Mouse (Mus musculus): ENCODE results near the gene Rpa1. TPM values are rescaled to one million over a fixed set of nuclear protein-coding genes. Genes with fewer than 3 reads are reported as not detected.

The Rpa1 gene
- polyA plus RNA-seq, 1 experiment from 2014 or later, result 130 TPM

DNA sequence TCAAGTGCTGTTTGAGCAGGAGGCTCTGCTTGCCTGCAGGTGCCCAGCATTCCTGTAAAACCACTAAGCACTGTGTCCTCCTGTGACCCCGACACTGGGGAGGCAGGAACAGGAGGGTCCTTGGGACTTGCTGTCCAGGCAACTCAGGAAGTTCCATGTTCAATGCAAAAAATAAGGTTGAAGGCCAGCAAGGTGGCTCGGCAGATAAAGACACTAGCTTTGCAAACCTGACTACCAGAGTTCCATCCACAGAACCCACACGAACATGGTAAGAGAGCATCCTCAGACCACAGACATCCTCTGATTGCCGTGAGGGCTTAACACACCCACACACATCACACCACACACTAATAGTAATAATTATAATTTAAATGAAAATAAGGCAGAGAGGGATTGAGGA lies 78.9 kb downstream of the Rpa1 start:
- WGBS, result 85% methylated on average over 4 of the region's 4 CpGs
- no peak overlapping the region for H3K4me3 ChIP-seq
- 0 out of 2 replicates have a peak, but pooled peaks cover 4% of the 10 kb centered on the region for H3K27me3 ChIP-seq
- no peaks in the 10 kb centered on the region for H3K9me3 ChIP-seq
- no peak overlapping the region for H3K4me2 ChIP-seq (replicated peaks)
- H3K4me1 ChIP-seq, result peaks cover 32% of the 10 kb centered on the region
- no peak overlapping the region for H3K27ac ChIP-seq
- H3K9ac ChIP-seq, result no peak overlapping the region
- H3K36me3 ChIP-seq, result no peaks in the 10 kb centered on the region
- ATAC-seq (ENCODE audit: low FRiP score, low read depth), result no peak

DNA sequence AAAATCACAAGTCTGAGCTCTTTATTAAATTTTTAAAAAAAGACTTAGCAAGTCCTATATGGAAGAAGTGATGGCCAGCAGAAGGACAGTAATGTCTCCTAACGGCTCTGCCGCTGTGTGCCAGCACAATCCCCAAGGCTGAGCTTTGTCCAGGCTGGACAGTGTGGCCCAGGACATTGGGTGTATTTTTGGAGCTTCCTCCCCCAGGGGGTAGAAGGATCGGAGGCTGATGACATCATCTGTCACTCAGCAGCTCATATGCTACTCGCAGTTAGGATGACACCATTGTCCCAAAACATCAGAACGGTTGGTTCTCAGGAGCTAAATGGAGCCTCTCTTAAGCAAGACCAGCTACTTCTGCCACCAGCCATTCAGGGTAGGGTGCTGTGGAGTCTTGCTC lies 79.6 kb downstream of the Rpa1 start:
- H3K36me3 ChIP-seq, result no peaks in the 10 kb centered on the region
- peaks cover 35% of the 10 kb centered on the region for H3K4me1 ChIP-seq
- H3K9me3 ChIP-seq, result no peaks in the 10 kb centered on the region
- WGBS, result 82% methylated on average over 5 of the region's 5 CpGs
- 0 out of 2 replicates have a peak, but pooled peaks cover 4% of the 10 kb centered on the region for H3K27me3 ChIP-seq
- ATAC-seq (ENCODE audit: low FRiP score, low read depth), result no peak
- H3K27ac ChIP-seq, result no peak overlapping the region
- H3K9ac ChIP-seq, result no peak overlapping the region
- H3K4me2 ChIP-seq (replicated peaks), result no peak overlapping the region
- no peak overlapping the region for H3K4me3 ChIP-seq

DNA sequence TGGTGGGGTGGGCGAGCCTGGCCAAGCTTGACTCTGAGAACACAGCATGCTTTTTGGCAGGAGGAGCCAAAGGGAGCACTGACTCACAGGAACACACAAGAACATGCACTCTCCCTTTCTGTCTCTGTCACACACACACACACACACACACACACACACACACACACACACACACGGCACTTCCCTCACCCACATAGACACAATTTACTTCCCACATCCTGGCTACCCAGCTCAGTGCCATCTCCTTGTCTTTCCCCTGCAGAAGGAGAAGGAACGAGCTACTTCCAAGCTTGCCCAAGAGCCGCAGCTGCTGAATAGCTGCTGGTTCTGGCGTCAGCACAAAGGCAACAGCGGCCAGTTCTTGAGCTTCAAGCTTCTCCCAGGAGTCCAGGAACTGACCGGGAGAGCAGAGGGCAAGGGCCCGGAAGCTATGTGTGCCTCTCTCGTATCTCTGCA lies 80.3 kb downstream of the Rpa1 start:
- Histone ChIP-seq H3K9me3 (no peaks in the 10 kb centered on the region), H3K27me3 (0 out of 2 replicates have a peak, but pooled peaks cover 4% of the 10 kb centered on the region), H3K36me3 (no peaks in the 10 kb centered on the region), H3K4me1 (peaks cover 36% of the 10 kb centered on the region), H3K4me3 (no peak overlapping the region), H3K27ac (no peak overlapping the region), H3K4me2 (replicated peaks) (no peak overlapping the region), H3K9ac (no peak overlapping the region)
- WGBS, result 72% methylated on average over 9 of the region's 9 CpGs
- no peak for ATAC-seq (ENCODE audit: low FRiP score, low read depth)

DNA sequence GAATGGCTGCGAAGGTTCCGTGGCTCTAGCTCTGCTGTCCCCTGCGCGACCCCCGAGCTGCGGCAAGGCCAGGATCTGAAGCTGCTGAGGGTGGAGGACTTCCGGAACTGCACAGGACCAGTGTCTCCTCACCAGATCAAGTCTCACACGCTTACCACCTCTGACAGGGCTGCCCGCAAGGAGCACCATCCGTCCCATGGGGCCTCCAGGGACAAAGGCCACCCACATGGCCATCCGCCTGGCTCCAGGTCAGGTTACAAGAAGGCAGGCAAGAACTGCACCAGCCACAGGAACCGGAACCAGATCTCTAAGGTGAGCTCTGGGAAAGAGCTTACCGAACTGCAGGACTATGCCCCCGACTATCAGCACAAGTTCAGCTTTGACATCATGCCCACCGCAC lies 82.6 kb downstream of the Rpa1 start:
- Histone ChIP-seq H3K4me1 (peaks cover 42% of the 10 kb centered on the region), H3K36me3 (no peaks in the 10 kb centered on the region), H3K4me3 (no peak overlapping the region), H3K9ac (0 out of 2 replicates have a peak overlapping the region, but pooled peaks have one; percentile 14), H3K27ac (no peak overlapping the region), H3K27me3 (0 out of 2 replicates have a peak, but pooled peaks cover 4% of the 10 kb centered on the region), H3K4me2 (replicated peaks) (no peak overlapping the region), H3K9me3 (no peaks in the 10 kb centered on the region)
- WGBS, result 41% methylated on average over 15 of the region's 15 CpGs
- no peak for ATAC-seq (ENCODE audit: low FRiP score, low read depth)

DNA sequence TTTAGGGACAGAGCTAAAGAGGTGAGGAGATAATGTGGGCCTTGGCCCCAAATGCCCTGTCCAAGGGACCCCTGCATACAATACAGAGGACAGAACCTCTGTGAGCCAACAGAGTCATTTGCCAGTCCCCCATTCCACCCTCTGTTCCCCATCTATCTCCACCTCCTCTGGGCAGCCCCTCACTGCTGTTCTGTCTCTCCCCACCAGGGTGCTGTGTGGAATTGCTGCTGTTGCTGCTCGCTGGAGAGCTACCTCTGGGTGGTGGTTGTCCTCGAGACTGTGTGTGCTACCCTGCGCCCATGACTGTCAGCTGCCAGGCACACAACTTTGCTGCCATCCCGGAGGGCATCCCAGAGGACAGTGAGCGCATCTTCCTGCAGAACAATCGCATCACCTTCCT lies 83.6 kb downstream of the Rpa1 start:
- no peak for ATAC-seq (ENCODE audit: low FRiP score, low read depth)
- Histone ChIP-seq H3K36me3 (no peaks in the 10 kb centered on the region), H3K4me1 (peaks cover 42% of the 10 kb centered on the region), H3K4me3 (no peak overlapping the region), H3K27ac (no peak overlapping the region), H3K9ac (no peak overlapping the region), H3K27me3 (0 out of 2 replicates have a peak, but pooled peaks cover 4% of the 10 kb centered on the region), H3K9me3 (no peaks in the 10 kb centered on the region), H3K4me2 (replicated peaks) (no peak overlapping the region)
- WGBS, result 84% methylated on average over 6 of the region's 6 CpGs

DNA sequence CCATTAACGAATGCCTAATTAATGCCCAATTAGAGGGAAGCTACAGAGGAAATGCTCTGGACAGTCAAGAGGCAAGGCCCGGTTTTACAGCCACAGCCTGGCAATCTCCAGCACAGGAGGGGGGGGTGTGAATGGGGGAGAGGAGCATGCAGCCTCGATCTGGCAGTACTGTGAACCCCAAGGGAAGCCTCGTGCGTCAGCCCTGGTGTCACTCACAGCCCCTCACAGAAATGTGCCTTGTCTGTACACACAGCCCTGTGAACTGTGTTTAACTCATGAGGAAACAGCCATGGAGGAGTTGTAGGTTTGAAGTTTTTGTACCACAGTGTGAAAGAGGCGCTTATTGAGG lies 84.2 kb downstream of the Rpa1 start:
- 0 out of 2 replicates have a peak, but pooled peaks have one; percentile 13 for ATAC-seq (ENCODE audit: low FRiP score, low read depth)

DNA sequence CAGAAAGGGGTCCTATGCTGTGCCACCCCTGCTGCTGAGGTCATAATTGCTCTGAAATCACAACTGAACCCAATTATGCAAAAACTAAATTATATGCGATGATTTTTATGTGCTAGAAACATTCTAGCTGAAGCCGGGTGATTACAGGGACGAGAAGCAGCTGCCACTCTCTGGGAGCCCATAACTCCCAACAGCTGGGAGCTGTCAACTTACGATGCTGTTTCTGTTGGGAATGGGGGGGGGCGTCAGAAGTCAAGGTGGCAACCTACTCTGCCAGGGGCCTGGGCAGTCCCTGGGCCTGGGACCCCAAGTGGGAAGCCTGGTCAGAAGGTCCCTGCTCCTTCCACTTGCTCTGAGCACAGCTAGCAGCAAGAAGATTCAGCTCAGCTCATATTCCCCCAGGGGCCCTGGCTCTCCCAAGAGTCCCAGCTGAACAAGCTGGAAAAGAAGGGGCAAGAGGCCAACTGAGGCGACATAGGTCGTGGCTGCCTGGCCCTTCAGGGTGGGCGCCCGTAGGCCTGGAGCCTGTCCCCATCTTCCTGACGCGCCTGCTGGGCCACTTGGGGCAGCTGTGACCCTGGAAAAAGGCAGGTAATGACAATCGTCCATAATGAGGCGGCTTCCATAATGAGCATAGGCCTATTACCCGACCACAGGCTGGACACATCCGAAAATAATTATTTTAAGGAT lies 84.7 kb downstream of the Rpa1 start:
- H3K9me3 ChIP-seq, result no peaks in the 10 kb centered on the region
- no peak overlapping the region for H3K4me3 ChIP-seq
- no peak overlapping the region for H3K9ac ChIP-seq
- no peak overlapping the region for H3K27ac ChIP-seq
- no peak overlapping the region for H3K4me2 ChIP-seq (replicated peaks)
- peaks cover 42% of the 10 kb centered on the region for H3K4me1 ChIP-seq
- H3K27me3 ChIP-seq, result 0 out of 2 replicates have a peak, but pooled peaks cover 4% of the 10 kb centered on the region
- 21% methylated on average over 15 of the region's 15 CpGs for WGBS
- H3K36me3 ChIP-seq, result no peaks in the 10 kb centered on the region
- ATAC-seq (ENCODE audit: low FRiP score, low read depth), result no peak

More for the DNA sequence above, 84.2 kb downstream of the Rpa1 start:
- H3K4me2 ChIP-seq (replicated peaks), result no peak overlapping the region
- H3K4me3 ChIP-seq, result no peak overlapping the region
- no peak overlapping the region for H3K9ac ChIP-seq
- H3K36me3 ChIP-seq, result no peaks in the 10 kb centered on the region
- no peak overlapping the region for H3K27ac ChIP-seq
- H3K4me1 ChIP-seq, result peaks cover 42% of the 10 kb centered on the region
- H3K27me3 ChIP-seq, result 0 out of 2 replicates have a peak, but pooled peaks cover 4% of the 10 kb centered on the region
- no peaks in the 10 kb centered on the region for H3K9me3 ChIP-seq
- WGBS, result 29% methylated on average over 6 of the region's 6 CpGs

DNA sequence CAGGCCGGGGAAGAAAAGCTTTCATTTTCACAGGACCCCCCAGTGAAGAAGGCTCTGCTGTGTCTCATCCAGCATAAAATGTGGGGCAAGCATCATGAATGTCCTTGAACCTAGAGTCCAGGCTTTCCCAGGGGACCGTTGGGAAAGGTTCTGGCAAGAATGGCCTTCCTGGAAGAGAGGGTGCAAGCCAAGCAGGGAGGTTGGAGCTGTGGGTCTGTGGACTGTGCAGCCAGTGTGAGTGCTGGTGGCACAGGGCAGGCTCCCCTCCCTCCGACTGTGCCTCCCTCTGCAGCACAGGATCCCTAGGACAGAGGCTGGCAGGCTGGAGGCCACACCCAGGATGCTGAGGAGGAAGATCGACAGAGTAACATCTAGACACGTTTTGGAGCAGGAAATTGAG lies 85.3 kb downstream of the Rpa1 start:
- Histone ChIP-seq H3K4me3 (no peak overlapping the region), H3K9me3 (no peaks in the 10 kb centered on the region), H3K27ac (no peak overlapping the region), H3K9ac (no peak overlapping the region), H3K4me1 (peaks cover 38% of the 10 kb centered on the region), H3K4me2 (replicated peaks) (no peak overlapping the region), H3K27me3 (0 out of 2 replicates have a peak, but pooled peaks cover 4% of the 10 kb centered on the region), H3K36me3 (no peaks in the 10 kb centered on the region)
- ATAC-seq (ENCODE audit: low FRiP score, low read depth), result no peak
- WGBS, result 39% methylated on average over 5 of the region's 5 CpGs

DNA sequence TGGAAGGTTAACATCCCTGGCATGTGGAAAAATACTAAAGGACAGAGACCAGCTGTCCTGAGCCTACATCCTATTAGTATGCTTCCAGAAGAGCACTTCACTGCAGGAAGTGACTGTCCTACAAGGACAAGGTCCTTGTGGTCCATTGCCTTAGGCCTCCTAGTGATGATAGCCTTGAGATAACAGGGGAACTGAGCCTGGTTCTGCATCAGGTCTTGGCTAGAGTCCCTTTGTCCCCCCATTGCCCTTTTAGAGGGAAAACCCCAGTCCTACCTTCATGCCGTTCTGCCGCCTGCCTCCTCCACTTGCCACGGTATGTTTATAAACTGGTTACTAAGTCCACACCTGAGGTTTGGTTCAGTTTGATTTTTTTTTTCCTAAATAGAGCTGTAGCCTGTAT lies 85.9 kb downstream of the Rpa1 start:
- H3K4me2 ChIP-seq (replicated peaks), result no peak overlapping the region
- 0 out of 2 replicates have a peak, but pooled peaks cover 4% of the 10 kb centered on the region for H3K27me3 ChIP-seq
- peaks cover 36% of the 10 kb centered on the region for H3K4me1 ChIP-seq
- no peaks in the 10 kb centered on the region for H3K9me3 ChIP-seq
- no peak for ATAC-seq (ENCODE audit: low FRiP score, low read depth)
- no peak overlapping the region for H3K4me3 ChIP-seq
- H3K36me3 ChIP-seq, result no peaks in the 10 kb centered on the region
- WGBS, result 74% methylated on average over 3 of the region's 3 CpGs
- H3K9ac ChIP-seq, result no peak overlapping the region
- H3K27ac ChIP-seq, result no peak overlapping the region

DNA sequence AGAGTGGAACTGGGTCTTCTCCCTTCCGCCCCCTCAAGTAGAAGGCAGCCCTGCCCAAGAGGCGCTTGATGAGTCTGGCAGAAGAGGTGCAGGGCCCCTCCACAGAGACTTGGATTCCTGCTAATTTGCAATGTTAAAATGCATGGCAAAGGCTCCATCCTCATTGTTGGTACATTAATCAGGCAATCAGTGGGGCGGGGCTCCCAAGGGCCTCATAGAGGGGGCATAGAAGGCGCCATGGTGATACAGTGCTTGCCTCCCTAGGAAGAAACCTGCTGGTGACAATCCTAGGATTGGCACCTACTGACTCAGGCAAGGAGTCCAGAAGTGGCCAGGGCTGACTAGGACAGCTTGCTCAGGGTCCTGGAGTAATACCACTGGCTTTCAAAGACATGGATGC lies 86.4 kb downstream of the Rpa1 start:
- Histone ChIP-seq H3K36me3 (no peaks in the 10 kb centered on the region), H3K4me1 (peaks cover 36% of the 10 kb centered on the region), H3K27ac (no peak overlapping the region), H3K27me3 (0 out of 2 replicates have a peak, but pooled peaks cover 4% of the 10 kb centered on the region), H3K4me3 (no peak overlapping the region), H3K4me2 (replicated peaks) (no peak overlapping the region), H3K9ac (no peak overlapping the region), H3K9me3 (no peaks in the 10 kb centered on the region)
- no peak for ATAC-seq (ENCODE audit: low FRiP score, low read depth)
- WGBS, result 83% methylated on average over 4 of the region's 4 CpGs

DNA sequence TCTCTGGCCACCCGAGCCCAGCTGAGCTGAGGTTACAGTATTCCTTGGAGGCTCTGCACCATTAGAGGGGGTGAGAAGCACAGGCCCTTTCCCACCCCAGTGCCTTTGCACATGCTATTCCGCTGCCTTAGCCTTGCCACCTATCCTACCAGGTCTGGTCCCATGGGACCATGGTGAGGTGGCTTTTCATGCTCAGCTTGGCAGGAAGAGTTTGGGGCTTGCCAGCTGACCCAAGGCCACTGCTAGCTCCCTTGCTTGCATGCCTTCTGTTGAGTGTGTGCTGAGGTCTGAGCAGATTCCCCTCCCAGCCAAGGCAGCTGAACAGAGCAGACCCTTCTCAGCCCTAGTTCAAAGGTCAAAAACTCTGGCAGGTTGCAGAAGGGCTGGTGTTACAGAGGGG lies 87.1 kb downstream of the Rpa1 start:
- Histone ChIP-seq H3K27ac (no peak overlapping the region), H3K27me3 (0 out of 2 replicates have a peak, but pooled peaks cover 4% of the 10 kb centered on the region), H3K36me3 (no peaks in the 10 kb centered on the region), H3K9me3 (no peaks in the 10 kb centered on the region), H3K4me2 (replicated peaks) (no peak overlapping the region), H3K9ac (no peak overlapping the region), H3K4me3 (no peak overlapping the region), H3K4me1 (peaks cover 36% of the 10 kb centered on the region)
- WGBS, result 89% methylated on average over 2 of the region's 2 CpGs
- ATAC-seq (ENCODE audit: low FRiP score, low read depth), result no peak

DNA sequence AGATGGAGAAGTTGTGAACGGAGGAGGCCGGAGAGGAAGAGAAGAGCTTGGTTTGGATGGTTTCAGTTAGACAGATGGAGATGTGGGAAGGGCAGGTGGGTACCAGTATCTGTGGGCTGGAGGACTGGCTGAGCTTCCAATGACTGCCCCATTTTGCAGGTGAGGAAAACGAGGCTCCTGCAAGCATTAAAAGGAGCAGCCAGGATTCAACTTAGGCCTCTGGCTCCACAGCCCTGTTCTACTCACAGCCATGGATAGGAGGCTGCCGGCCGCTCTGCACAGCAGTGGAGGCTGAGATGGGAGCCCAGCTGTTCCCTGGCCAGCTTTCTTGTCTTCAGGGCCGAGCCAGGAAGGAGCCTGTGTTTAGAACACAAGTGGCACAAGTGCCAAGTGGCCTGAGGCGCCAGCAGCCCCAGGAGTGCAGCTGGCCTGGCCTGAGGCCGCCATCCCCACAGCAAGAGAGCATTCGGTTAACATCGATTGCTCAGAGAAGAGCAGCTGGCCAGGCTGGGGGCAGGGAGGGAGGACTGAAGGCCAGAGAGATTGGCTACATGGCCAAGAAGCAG lies 88.0 kb downstream of the Rpa1 start:
- H3K27ac ChIP-seq, result no peak overlapping the region
- no peak for ATAC-seq (ENCODE audit: low FRiP score, low read depth)
- 0 out of 2 replicates have a peak, but pooled peaks cover 4% of the 10 kb centered on the region for H3K27me3 ChIP-seq
- H3K4me1 ChIP-seq, result peaks cover 28% of the 10 kb centered on the region
- H3K4me3 ChIP-seq, result no peak overlapping the region
- no peaks in the 10 kb centered on the region for H3K36me3 ChIP-seq
- no peak overlapping the region for H3K4me2 ChIP-seq (replicated peaks)
- no peaks in the 10 kb centered on the region for H3K9me3 ChIP-seq
- WGBS, result 61% methylated on average over 10 of the region's 10 CpGs
- 0 out of 2 replicates have a peak overlapping the region, but pooled peaks have one; percentile 25 for H3K9ac ChIP-seq
